Mouse (Mus musculus) heart, embryonic 10.5 days (tissue): ENCODE results near the gene Ttc28. TPM values are rescaled to one million over a fixed set of nuclear protein-coding genes. Genes with fewer than 3 reads are reported as not detected.

ENCODE experiments used
- DNase-seq: peaks from one replicate; pipeline ENCODE4 v3.0.0-alpha.2; 2017; ENCODE audit warnings: low spot score
- H3K27ac ChIP-seq: fragments of 300-500 bp; sonication (generic); 2 replicates; pipeline ENCODE4 v1.5.1; 2016; ENCODE audit warnings: mild to moderate bottlenecking
- H3K27me3 ChIP-seq: fragments of 300-500 bp; sonication (generic); 2 replicates; pipeline ENCODE4 v1.6.1; 2016; ENCODE audit warnings: mild to moderate bottlenecking; ENCODE audit not compliant: poor library complexity, insufficient read depth, severe bottlenecking
- H3K36me3 ChIP-seq: fragments of 300-500 bp; sonication (generic); 2 replicates; pipeline ENCODE4 v1.6.1; 2016; ENCODE audit warnings: mild to moderate bottlenecking, moderate library complexity
- H3K4me1 ChIP-seq: fragments of 300-500 bp; sonication (generic); 2 replicates; pipeline ENCODE4 v1.6.1; 2016; ENCODE audit warnings: mild to moderate bottlenecking
- H3K4me3 ChIP-seq: fragments of 300-500 bp; sonication (generic); 2 replicates; pipeline ENCODE4 v1.5.1; 2016; ENCODE audit warnings: mild to moderate bottlenecking, moderate library complexity
- H3K9me3 ChIP-seq: fragments of 300-500 bp; sonication (generic); 2 replicates; pipeline ENCODE4 v1.6.1; 2016; ENCODE audit warnings: mild to moderate bottlenecking, moderate library complexity
- WGBS: fragments of 180-500 bp; shearing (Covaris S2); methylation state at CpG from one replicate; pipeline ENCODE4 v1.1.7; 2016; 5-methylcytosine and 5-hydroxymethylcytosine counted together
- polyA plus RNA-seq: library from polyadenylated mRNA; unstranded; fragments of >200 nt; fragmentation: Nextera tagmentation; extraction: Ambion mirVana; gene quantifications from 2 replicates; pipeline ENCODE4 v1.2.1, GENCODE M21; 2016

Gene Ttc28
- polyA plus RNA-seq, 1 experiment from 2014 or later, result 10.9 TPM

DNA sequence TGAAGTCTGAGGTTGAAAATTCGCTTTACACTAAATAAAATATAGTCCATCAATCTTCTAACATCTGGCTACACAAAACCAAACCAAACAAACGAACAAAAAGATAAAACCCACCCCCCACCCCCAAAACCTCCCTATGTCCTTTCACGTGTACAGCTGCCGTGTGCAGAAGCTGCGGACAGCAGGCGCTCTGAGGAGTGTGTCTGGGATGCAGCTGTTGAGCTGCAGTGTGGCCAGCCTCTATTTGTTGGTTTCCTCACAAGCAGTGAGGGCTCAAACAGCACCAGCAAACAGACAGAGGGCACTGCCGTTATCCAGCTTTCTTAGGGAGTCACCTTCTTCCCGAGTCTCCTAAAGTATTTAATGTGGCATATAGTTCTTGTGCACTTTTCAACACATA, 146.6 kb downstream of the Ttc28 start:
- WGBS, result 63% methylated on average over 8 of the region's 8 CpGs
- Histone ChIP-seq H3K27me3 (peaks cover 14% of the 10 kb centered on the region; the same call in 1 of the 2 replicates), H3K4me1 (peaks cover 58% of the 10 kb centered on the region), H3K9me3 (no peaks in the 10 kb centered on the region), H3K36me3 (0 out of 2 replicates have a peak, but pooled peaks cover under 1% of the 10 kb centered on the region), H3K4me3 (no peak overlapping the region), H3K27ac (no peak overlapping the region)
- DNase-seq, result no peak

DNA sequence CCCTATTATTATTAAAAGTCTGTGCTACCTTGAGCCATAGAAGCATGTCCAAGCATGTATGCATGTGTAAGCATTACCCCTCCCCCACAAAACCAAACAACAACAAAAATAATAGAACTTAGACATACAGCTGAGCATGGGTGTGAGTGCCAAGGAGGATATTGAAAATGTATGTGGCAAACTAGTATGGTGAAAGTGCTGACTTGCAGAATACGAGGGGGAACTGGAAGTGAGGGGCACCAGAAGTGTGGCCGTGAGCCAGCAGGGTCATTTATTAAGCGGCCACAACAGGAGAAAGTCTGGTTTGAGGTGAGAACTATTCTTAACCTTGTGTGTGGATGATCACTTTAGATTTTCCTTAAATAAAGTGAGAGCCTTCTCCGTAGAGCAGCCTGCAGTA, 148.7 kb downstream of the Ttc28 start:
- Histone ChIP-seq H3K4me3 (no peak overlapping the region), H3K27me3 (peaks cover 8% of the 10 kb centered on the region; the same call in 1 of the 2 replicates), H3K27ac (no peak overlapping the region), H3K4me1 (peaks cover 52% of the 10 kb centered on the region), H3K9me3 (no peaks in the 10 kb centered on the region), H3K36me3 (0 out of 2 replicates have a peak, but pooled peaks cover 3% of the 10 kb centered on the region)
- no peak for DNase-seq
- 62% methylated on average over 4 of the region's 4 CpGs for WGBS

DNA sequence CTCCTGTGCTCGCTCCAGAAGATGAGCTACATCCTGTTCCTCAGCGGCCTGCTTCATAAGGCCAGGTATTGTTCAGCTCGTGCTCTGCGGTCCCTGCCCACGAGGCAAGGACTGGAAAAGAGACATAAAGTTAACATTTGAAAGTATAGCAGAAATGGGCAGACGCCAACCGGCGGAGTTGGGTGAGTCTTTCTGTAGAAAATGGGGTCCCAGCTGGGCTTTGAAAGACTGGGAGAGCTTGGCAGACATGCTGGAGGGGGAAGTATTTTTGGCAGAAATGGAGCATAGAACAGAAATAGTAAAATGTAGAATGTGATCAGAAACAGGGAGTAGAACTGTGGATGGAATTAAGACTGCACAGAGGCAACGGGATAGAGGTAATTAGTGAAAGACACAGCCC, 149.3 kb downstream of the Ttc28 start:
- H3K4me3 ChIP-seq, result no peak overlapping the region
- 74% methylated on average over 9 of the region's 9 CpGs for WGBS
- peaks cover 47% of the 10 kb centered on the region for H3K4me1 ChIP-seq
- peaks cover 3% of the 10 kb centered on the region; the same call in 1 of the 2 replicates for H3K27me3 ChIP-seq
- no peak overlapping the region for H3K27ac ChIP-seq
- no peak for DNase-seq
- no peaks in the 10 kb centered on the region for H3K9me3 ChIP-seq
- 0 out of 2 replicates have a peak, but pooled peaks cover 3% of the 10 kb centered on the region for H3K36me3 ChIP-seq

DNA sequence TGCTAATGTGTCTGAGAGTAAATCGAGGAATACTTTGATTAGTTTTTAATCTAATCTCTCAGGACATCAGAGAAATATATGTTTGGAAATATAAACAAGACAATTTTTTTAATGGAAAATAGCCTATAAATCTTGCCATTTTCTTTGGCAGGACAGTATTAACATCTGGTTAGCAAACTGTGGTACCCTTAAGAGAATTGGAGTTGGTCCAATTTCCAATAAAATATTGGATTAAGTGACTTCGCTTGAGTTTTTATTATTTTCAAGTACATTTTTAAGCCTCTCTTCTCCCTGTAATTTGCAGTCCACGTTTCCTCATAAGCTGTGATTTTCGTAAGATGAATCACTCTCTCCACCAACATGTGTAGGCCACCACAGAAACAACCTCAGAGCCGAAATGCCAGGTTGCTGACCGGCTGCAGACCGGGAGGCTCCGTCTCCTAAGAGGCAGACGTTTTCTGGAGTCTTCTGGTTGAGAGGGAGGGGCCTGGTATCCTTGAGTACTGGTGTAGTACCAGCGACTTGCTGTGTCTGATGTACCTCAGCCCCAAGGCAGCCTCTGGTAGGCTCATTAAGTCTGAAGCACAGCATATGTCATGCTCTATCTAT, 153.2 kb downstream of the Ttc28 start:
- Histone ChIP-seq H3K27ac (no peak overlapping the region), H3K9me3 (no peaks in the 10 kb centered on the region), H3K4me3 (no peak overlapping the region), H3K27me3 (peaks cover 19% of the 10 kb centered on the region; the same call in 1 of the 2 replicates), H3K4me1 (peaks cover 15% of the 10 kb centered on the region), H3K36me3 (0 out of 2 replicates have a peak, but pooled peaks cover 3% of the 10 kb centered on the region)
- 80% methylated on average over 10 of the region's 10 CpGs for WGBS
- DNase-seq, result no peak

DNA sequence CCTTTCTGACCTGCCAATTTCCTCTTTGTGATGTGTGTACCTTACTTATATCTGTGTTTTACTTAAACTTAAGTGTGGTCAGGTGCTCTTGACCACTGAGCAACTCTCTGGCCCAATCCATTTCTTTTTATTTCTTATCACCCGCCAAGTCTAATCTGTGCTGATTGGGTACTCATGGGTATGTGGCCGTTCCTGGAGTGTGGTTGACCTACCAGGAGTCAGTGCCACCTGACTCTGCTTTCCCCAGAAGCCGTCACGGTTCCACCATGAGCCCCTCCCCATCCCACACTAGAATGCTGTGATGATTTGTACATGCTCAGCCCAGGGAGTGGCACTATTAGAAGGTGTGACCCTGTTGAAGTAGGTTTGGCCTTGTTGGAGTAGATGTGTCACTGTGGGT, 153.9 kb downstream of the Ttc28 start:
- Histone ChIP-seq H3K36me3 (0 out of 2 replicates have a peak, but pooled peaks cover 3% of the 10 kb centered on the region), H3K4me1 (peaks cover 8% of the 10 kb centered on the region; the same call in 1 of the 2 replicates), H3K4me3 (no peak overlapping the region), H3K27me3 (peaks cover 25% of the 10 kb centered on the region; the same call in 1 of the 2 replicates), H3K9me3 (no peaks in the 10 kb centered on the region), H3K27ac (no peak overlapping the region)
- 79% methylated on average over 4 of the region's 4 CpGs for WGBS
- DNase-seq, result no peak

DNA sequence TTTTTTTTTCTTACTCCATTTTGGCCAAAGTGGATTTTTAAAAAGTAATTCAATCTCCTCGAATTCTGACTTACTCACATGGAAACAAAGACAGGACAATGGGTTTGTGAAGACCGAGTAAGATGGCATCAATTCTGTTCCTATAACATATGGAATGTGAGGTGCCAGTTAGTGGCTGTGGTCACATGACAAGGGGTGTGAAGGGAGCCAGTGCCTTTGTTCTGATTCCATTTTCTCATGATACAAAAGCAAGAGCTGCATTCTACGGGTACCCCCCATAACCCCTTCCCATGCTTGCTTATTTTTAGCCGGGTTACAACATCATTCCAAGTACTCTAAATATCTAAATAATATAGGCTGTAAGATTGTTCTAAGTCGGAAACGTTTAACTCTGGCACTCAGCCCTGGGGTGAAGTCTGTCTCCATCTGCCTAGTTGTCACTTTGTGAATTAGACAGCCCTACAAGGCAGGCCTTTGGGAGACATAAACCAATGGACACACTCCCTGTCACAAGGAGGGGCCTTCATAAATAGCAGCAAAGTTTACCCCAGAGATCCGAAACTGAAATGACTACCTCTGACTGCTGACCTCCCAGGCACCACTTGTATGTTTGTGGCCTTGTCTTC, 157.6 kb downstream of the Ttc28 start:
- no peaks in the 10 kb centered on the region for H3K9me3 ChIP-seq
- 79% methylated on average over 7 of the region's 7 CpGs for WGBS
- peaks cover 33% of the 10 kb centered on the region; the same call in 1 of the 2 replicates for H3K27me3 ChIP-seq
- H3K36me3 ChIP-seq, result no peaks in the 10 kb centered on the region
- H3K4me1 ChIP-seq, result peaks cover 12% of the 10 kb centered on the region
- no peak overlapping the region for H3K27ac ChIP-seq
- DNase-seq, result no peak
- no peak overlapping the region for H3K4me3 ChIP-seq

DNA sequence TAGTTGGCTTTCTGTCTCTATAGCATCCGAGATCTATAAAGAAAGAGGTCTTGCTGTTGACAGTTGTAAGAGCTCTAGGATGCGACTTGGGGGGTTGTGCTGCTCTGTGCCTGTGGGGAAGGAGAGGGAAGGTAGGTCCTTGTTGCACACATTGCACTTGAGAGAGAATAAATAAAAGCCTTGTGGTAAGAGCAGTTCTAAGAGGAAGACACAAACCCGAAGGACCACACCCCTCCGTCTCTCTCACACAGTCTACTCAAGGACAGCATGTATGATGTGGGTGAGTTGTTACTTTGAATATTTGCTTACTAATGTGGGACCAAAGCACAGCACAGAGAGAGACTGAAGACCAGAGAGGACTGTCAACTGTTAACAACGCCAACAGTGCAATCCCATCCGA, 160.2 kb downstream of the Ttc28 start:
- Histone ChIP-seq H3K4me1 (peaks cover 30% of the 10 kb centered on the region), H3K4me3 (no peak overlapping the region), H3K36me3 (no peaks in the 10 kb centered on the region), H3K27ac (no peak overlapping the region), H3K9me3 (no peaks in the 10 kb centered on the region), H3K27me3 (peaks cover 46% of the 10 kb centered on the region; the same call in 1 of the 2 replicates)
- no peak for DNase-seq
- WGBS, result 58% methylated on average over 6 of the region's 6 CpGs

DNA sequence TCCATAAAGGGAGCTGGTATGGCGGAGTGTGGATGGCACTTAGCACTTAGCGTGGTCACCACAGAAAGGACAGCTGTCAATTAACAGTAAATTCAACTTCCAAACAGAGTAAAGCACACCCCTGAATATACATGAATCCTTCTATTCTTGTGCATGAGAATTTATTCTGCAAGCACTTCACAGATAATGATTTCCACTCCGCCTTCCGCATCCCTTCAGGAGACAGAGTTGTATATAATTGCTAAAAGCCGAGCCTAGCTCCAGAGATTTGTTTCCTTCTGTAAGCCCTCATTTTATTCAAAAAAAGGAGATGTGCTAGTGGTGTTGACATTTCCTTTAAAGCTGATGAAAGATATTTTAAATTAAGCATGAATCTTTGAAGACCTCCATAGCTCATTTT, 162.3 kb downstream of the Ttc28 start:
- Histone ChIP-seq H3K27me3 (peaks cover 54% of the 10 kb centered on the region), H3K9me3 (no peaks in the 10 kb centered on the region), H3K36me3 (no peaks in the 10 kb centered on the region), H3K27ac (no peak overlapping the region), H3K4me3 (no peak overlapping the region), H3K4me1 (peaks cover 39% of the 10 kb centered on the region)
- WGBS, result 75% methylated on average over 5 of the region's 5 CpGs
- DNase-seq, result no peak

DNA sequence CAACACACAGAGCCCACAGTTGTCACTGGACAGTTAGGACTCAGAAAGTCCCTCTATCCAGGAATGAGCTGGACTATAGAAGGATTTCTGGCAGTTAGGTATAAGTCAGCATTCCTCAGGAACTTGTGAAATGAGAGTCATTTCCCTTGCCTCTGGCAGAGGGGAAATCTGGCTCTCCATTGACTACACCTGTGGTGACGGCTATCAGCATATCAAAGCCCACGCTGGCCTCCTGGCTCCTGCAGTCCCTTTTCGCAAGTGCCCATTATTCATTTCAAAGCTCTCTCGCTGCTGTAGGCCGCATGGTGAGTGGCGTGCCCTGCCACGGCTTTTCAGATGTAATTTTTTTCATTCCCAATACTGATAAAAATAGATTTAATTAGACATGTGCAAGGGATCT, 164.6 kb downstream of the Ttc28 start:
- Histone ChIP-seq H3K27ac (no peak overlapping the region), H3K36me3 (no peaks in the 10 kb centered on the region), H3K4me3 (no peak overlapping the region), H3K9me3 (no peaks in the 10 kb centered on the region), H3K27me3 (peaks cover 52% of the 10 kb centered on the region), H3K4me1 (peaks cover 40% of the 10 kb centered on the region)
- 38% methylated on average over 7 of the region's 7 CpGs for WGBS
- DNase-seq, result no peak

DNA sequence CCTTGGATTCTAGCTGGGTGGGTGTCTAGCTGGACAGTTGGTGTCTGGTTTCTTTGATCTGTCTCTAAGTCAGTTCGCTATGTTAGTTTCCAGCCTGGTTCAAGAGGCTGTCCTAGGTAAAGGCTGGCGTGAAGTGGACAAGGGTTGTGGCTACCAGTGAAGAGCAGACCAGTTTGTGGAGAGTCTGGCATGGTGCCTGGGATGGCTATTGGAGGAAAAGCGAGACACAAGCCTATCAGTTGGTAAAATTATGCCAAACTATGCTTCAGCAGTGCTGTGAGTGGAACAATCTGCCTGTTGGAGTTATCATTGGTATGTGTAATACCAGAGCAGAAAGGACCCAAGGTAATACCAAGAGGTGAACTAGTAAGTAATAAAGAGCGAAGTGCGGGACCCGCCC, 166.8 kb downstream of the Ttc28 start:
- 75% methylated on average over 6 of the region's 6 CpGs for WGBS
- H3K27me3 ChIP-seq, result peaks cover 60% of the 10 kb centered on the region
- no peaks in the 10 kb centered on the region for H3K36me3 ChIP-seq

DNA sequence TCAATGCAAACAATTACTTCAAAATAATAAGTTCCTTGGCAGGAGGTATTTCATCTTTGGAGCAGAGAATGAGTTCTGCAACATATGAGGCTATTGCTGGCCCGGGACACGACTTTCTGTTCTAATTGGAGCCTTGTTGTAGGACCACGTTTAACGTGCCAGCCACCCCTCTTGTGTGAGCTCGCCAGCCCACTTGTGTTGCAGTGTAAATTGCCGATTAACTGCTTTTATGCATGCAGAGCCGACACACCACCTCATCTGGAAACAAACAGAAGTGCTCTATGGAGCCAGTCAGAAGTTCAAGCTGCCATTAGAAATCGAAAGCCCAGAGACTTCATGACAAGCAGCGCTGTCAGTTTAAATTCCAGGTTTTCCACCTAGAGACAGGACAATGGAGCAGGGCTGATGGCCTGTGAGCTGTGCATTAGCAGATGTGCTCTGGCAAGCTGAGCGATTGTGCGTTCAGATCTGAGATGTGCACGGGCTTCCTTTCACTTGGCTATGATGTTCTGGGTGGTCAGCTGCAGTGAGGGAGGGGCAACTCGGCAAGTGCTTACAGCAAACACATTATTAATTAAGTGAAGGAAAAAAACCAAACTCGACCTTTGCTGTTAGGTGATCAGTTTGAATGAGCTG, 167.4 kb downstream of the Ttc28 start:
- Histone ChIP-seq H3K27ac (no peak overlapping the region), H3K27me3 (peaks cover 64% of the 10 kb centered on the region), H3K4me1 (peaks cover 32% of the 10 kb centered on the region), H3K4me3 (no peak overlapping the region), H3K9me3 (no peaks in the 10 kb centered on the region), H3K36me3 (no peaks in the 10 kb centered on the region)
- no peak for DNase-seq
- WGBS, result 73% methylated on average over 14 of the region's 14 CpGs

More for the DNA sequence above, 166.8 kb downstream of the Ttc28 start:
- no peak overlapping the region for H3K27ac ChIP-seq
- H3K4me3 ChIP-seq, result no peak overlapping the region
- H3K4me1 ChIP-seq, result peaks cover 32% of the 10 kb centered on the region
- DNase-seq, result no peak
- no peaks in the 10 kb centered on the region for H3K9me3 ChIP-seq

DNA sequence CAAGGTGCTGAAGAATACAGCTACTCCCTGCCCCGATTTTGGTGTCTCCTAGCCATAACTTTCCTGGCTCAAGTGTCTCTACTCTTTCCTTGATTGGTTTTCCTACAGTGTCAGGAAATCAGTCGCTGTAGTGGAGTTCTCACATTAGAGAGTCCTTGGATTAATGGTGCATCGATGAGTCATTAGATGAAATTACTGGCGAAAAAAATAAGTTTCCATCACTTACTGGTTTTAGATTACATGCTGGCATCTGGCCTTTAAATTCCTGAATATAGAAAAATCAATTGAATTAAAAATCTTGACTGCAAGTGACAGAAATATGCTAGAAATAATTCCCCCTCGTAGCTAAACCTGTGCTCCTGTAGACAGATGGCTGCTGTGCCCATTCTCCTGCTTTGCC, 168.4 kb downstream of the Ttc28 start:
- Histone ChIP-seq H3K27ac (no peak overlapping the region), H3K4me1 (peaks cover 26% of the 10 kb centered on the region), H3K9me3 (no peaks in the 10 kb centered on the region), H3K27me3 (peaks cover 65% of the 10 kb centered on the region), H3K4me3 (no peak overlapping the region), H3K36me3 (no peaks in the 10 kb centered on the region)
- WGBS, result 83% methylated on average over 5 of the region's 5 CpGs
- DNase-seq, result no peak

DNA sequence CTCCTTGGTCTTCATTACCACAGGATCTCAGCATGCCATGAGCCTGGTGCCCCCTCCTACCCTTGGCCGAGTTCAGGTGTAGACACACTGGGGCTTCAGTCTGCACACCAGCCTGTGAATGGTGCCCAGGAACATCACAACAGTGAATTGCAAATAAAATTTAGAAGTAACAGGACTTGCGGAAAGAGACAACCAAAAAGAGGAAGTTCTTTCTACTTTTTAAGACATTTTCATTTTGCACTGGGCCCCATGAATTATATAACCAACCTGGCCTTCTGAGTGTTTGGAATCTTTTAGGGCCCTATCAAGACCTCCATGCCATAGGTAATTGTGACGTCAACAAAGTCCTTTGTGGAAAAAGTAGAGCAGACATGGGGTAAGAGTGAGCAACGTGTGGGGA, 170.0 kb downstream of the Ttc28 start:
- Histone ChIP-seq H3K36me3 (no peaks in the 10 kb centered on the region), H3K27me3 (peaks cover 74% of the 10 kb centered on the region), H3K4me1 (peaks cover 24% of the 10 kb centered on the region), H3K4me3 (no peak overlapping the region), H3K27ac (no peak overlapping the region), H3K9me3 (no peaks in the 10 kb centered on the region)
- 84% methylated on average over 4 of the region's 4 CpGs for WGBS
- DNase-seq, result no peak
